Mouse (Mus musculus): ENCODE data around the gene Prps1.
"Not testable (repeated sequence)": the region's sequence is repeated elsewhere in the genome, so short reads cannot be mapped to it uniquely, and the experiment has no call there.

Prps1 gene

GRCm38 (mm10) chrX:140501401-140502301 lies 45.2 kb downstream of the Prps1 start:
- DNase-seq, result no peak

GRCm38 (mm10) chrX:140503905-140504304 lies 47.5 kb downstream of the Prps1 start:
- peak; percentile 82 for DNase-seq

- DNase-seq, result peak; percentile 79
Observed at GRCm38 (mm10) chrX:140505497-140506238, 49.3 kb downstream of the Prps1 start.

GRCm38 (mm10) chrX:140506436-140507180 lies 50.2 kb downstream of the Prps1 start:
- DNase-seq, result no peak

GRCm38 (mm10) chrX:140507377-140507776 lies 51.0 kb downstream of the Prps1 start:
- no peak for DNase-seq

- not testable (repeated sequence) for DNase-seq
Observed at GRCm38 (mm10) chrX:140508791-140509190, 52.4 kb downstream of the Prps1 start.

- DNase-seq, result peak; percentile 41
Observed at GRCm38 (mm10) chrX:140509817-140510216, 53.4 kb downstream of the Prps1 start.

- peak; percentile 84 for DNase-seq
Observed at GRCm38 (mm10) chrX:140510696-140511429, 54.5 kb downstream of the Prps1 start.

GRCm38 (mm10) chrX:140511687-140512651 lies 55.6 kb downstream of the Prps1 start:
- peak; percentile 29 for DNase-seq

GRCm38 (mm10) chrX:140513379-140513778 lies 57.0 kb downstream of the Prps1 start:
- DNase-seq, result no peak

- DNase-seq, result no peak
Observed at GRCm38 (mm10) chrX:140518351-140518750, 61.9 kb downstream of the Prps1 start.

GRCm38 (mm10) chrX:140520146-140521102 lies 64.0 kb downstream of the Prps1 start:
- DNase-seq, result peak; percentile 96

GRCm38 (mm10) chrX:140522071-140522765 lies 65.8 kb downstream of the Prps1 start:
- peak; percentile 61 for DNase-seq

GRCm38 (mm10) chrX:140524231-140524630 lies 67.8 kb downstream of the Prps1 start:
- no peak for DNase-seq

All from kidney, postnatal 14 days (tissue).